Mouse (Mus musculus): ENCODE measurements around the gene Trim3.

GRCm38 (mm10) chr7:105628633-105629032 is 4.7 kb downstream of the Trim3 start:
- no peak for TF ChIP-seq CTCF (IDR thresholded peaks at IDR 0.05; ENCODE audit: low read depth, low read length)
- TF ChIP-seq POLR2A (IDR thresholded peaks at IDR 0.05; ENCODE audit: borderline replicate concordance, low read depth, low read length): no peak
